Mouse (Mus musculus): ENCODE data around the gene Tmprss5.
A peak's percentile ranks its signal among the peaks of the same experiment; 100 is the strongest.

The Tmprss5 gene

DNA sequence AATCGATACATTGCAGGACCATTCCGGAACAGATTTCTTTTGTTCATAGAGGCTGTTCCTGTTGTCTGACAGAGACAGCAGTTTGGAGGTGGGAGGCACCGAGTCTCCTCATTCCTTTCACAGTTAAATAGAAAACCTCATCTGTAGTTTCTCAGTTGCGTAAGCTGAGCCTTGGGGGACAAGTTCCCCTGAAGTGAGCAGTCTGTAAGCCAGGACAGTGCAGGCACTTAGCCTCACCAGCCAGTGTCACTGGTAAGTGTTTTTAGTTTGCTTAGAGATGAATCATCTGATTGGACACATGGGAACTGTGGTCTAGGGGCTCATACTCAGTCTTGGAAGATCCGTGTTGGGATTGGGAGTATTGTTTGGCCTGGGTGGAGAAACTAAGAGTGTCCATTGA is at the start of gene Tmprss5:
TSS of gene Tmprss5 (plus strand) at position 154 of the 400 bp plus-strand sequence.
- no peak for DNase-seq (ENCODE audit: low spot score)

DNA sequence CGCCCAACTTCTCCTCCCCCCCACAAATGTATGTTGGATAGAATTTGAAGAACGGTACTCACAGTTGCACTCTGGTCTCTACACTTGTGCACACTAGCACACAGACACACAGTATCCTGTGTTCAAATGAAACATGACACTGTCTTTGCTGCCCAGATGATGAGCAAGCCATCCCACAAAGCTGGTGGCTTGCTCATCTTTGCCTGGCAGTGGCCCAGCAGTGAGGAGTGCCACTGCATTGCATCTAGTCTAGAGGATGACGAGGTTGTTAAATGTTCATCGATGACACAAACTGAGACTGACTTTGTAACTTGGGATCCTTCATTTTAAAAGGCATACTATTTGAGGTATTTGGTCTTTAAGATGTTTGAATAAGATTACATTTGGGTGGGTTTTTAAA is 46.3 kb upstream of the Tmprss5 start:
- no peak for DNase-seq (ENCODE audit: low spot score)

DNA sequence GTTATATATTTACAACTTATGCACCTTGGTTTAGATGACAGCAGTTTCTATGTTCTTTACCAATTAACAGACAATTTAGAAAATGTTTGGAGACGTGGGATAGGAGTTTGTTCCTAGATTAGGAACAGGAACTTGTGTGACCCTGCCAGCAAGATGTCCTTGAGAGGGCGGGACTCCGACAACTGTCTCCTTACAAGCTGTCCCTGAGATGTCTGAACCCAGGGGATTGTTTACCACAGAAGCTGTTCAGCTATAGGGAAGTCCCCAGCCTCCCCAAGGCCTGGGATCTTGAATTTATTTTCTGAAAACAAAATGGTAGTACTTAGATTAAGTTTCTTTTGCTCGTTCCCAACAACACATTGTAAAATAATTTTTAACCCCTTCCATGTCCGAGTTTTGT is 30.2 kb upstream of the Tmprss5 start:
- DNase-seq (ENCODE audit: low spot score) = peak; percentile 65

DNA sequence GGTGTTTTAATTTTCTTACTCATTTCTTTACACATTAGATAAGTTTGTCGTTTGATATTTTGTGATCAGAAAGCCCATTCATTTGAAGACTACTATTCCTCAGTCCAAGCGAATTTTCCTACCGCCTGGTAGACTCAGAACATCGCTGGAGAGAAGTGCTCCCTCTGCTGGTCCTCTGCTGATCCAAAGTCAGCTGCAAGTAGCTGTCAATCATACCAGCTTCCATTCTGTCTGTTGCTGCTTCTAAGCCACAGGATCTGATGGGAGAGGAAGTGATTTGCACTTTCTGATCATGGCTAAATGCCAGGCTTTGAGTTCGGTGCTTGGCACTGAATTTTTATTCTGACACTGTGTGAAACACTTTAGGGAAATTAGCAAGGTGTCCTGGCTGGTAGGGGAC is 29.7 kb upstream of the Tmprss5 start:
- DNase-seq (ENCODE audit: low spot score) = peak; percentile 19

DNA sequence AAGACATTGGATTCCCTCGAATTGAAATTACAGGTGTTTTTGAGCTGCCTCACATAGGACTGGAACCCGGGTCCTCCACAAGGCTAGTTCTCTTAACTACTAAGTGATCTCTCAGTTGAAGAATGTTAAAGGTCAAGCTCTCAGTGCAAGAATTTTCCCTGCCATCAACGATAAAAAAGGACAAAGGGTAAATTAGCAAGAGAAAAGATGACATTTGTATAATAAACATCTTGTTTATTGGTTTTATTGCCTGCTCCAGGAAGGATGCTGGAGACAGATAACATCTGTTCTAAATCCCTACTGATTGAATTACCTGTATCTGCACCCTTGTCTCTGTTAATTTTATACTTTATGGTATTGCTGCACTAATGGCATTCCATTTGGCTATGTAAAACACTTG is 27.0 kb upstream of the Tmprss5 start:
- no peak for DNase-seq (ENCODE audit: low spot score)

DNA sequence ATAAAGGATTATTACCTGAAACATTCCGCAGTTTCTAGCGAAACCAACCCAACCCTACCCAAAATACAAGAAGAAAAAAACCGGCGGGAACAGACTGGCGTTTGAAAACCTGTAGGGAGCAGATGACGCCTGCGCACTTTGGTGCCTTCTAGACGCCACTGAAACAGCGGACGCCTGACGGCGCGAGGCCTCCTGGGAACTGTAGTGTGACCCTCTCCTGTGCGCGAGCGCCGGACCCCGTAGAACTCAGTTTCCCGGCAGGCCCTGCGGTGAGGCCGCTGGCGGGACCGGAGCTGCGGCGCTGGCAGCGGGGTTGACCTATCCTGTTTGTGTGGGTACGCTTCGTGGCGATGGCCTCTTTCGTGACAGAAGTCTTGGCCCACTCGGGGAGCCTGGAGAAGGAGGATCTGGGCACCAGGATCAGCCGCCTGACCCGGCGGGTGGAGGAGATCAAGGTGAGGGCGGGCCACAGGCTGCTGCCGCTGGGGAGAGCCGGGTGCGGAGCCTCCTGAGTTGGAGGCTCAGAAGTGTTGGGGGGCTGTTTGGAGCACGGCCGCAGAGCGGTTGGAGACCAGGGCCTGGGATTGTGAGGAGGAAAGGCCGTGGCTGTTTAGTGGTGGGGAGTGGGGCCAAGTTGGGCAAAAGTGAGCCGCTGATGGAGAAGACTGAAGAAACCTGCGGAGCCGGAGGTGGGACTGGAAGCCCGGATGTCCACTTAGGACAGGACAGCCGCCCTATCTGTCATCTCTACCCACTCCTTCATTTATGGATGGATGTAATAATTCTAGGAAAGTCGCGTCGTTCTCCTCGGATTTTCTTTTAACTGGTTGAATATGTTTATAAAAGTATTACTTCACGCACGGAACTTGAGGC is 25.5 kb upstream of the Tmprss5 start, which contains the start of gene Zw10:
TSS of gene Zw10 (plus strand) at position 281 of the 873 bp plus-strand sequence.
- peak; percentile 90 for DNase-seq (ENCODE audit: low spot score)

DNA sequence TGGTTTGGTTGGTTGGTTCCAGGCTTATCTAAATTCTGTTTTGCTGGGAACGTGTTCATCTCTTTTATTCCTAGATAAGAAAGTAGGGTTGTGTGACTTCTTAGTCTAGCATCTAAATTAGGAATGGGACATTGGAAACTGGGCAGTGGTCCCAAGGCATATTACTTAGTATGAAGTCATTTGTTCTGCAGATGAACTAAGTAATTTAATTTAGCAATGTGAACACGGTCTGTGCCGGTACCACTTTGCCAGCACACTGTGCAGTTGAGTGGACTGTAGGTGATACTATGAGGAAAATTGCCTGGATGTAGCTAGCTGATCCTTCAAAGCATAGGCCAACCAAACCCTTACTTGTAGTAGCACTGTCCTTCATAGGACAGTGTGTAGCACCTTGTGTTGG is 4.2 kb upstream of the Tmprss5 start:
- DNase-seq (ENCODE audit: low spot score) = no peak

DNA sequence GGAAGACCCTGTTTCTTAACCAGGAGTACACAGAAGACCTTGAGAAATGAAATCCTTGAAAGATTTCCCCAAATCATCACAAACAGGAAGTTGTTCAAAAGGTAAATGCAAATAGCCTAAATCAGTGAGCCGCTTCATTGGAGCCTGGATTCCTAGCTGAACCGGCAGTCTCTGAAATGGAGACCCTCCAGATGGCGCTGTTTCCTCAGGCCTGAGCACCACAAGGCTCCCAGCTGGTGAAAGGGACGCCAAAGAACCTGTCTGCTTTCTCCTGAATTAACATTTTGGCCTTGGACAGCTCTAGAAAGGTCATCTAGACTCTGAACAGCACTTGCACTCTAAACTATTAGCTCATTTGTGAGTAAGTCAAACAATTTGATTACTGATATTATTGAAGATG is 501 bp downstream of the Tmprss5 start:
- peak; percentile 40 for DNase-seq (ENCODE audit: low spot score)

DNA sequence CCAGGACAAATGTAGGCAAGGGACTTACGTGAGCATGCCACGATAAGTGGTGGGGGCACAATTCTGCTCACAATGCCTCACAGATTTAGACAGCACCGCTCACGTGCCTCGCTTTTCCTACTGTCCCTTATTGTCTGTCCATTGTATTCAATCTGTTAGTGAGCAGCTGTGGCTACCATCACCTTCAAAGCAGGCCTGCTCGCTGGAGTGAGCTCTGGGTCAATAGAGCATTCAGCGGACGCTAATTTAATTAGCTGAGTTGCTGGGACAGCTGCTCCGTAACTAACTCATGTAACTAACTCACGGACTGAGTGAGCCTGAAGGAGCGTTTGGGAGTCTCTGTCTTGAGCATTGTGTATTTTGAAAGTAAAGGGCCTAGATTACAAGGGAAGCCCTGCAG is 6.3 kb downstream of the Tmprss5 start:
- no peak for DNase-seq (ENCODE audit: low spot score)

DNA sequence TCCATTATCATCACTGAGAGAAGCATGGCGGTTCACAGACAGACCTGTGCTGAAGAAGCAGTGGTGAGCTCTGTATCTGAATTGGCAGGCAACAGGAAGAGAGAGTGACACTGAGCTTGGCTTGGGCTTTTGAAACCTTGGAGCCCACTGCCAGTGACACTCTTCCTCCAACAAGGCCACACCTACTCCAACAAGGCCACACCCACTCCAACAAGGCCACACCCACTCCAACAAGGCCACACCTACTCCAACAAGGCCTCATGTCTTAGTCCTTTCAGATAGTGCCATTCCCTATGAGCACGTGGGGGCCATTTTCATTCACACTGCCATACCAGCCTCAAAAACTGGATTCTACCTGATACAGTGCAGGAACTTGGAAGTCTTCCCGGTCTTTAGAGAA is 17.8 kb downstream of the Tmprss5 start:
- no peak for DNase-seq (ENCODE audit: low spot score)

DNA sequence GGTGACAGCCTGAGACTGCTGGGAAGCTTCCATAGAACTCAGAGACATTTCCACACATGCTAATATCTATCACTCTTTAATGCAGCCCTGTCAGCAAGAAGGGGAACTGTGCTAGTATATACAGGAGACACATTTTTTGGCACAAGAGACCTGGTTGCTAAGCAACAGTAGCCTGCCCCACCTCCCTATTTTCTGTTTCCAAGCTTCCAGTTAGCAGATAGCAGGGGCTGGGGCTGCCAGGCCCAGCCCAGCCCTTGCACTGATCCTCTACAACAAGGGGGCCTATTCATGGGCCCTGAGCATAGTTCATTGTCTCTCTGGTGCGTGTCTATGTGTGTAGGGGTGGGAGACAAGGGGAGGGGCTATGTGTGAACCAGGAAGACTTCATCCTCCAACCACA is 21.3 kb downstream of the Tmprss5 start:
- DNase-seq (ENCODE audit: low spot score) = no peak

DNA sequence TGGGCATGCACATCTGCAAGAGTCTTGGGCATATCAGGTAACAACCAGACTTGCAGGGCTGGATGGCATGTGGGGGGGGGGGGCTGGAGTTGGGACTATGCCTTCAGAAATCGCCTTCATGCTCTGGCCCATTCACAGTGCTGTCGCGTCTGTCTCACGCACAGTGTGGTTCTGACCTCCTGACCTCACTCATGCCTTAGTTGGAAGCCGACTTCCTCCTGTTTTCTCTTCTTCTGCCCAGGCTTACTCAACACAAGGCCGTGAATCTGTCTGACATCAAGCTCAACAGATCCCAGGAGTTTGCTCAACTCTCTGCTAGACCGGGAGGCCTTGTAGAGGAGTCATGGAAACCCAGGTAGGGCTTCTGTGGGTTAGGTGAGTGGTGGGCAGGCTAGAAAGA is 28.0 kb downstream of the Tmprss5 start:
- DNase-seq (ENCODE audit: low spot score) = no peak

DNA sequence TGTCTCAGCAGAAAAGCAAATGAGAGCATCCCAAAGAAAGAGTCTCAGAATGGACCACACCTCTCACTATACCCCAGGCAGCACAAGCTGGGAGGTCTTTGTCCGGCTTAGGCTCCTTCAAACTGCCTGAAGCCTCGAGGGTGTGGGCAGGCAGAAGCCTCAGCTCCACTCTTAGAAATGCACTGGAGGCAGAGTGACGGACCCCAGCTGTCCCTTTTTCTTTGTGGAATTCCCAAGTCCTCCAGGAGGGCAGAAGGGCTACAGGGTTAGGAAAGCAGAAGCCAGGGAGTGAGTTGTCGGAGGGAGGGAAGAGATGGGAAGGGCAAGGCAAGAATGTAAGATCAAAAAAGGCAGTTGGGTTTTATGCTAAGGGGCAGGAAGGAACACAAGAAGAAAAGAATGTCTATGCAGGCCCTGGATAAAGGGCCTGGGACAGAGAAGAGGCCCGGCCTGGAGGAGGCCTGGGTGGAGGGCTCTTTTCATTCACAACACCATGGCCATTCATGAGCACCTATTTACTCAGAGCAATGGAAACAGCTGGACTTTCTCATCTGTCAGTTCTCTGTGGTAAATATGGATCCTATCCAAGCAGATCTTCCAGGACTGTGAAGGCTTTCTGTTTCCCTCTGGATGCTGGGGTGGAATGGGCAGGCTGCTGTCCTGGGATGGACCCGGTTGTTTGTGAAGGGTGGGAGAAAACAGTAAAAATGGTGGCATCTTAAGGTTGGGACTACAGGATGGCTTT is 29.6 kb downstream of the Tmprss5 start:
- no peak for DNase-seq (ENCODE audit: low spot score)

DNA sequence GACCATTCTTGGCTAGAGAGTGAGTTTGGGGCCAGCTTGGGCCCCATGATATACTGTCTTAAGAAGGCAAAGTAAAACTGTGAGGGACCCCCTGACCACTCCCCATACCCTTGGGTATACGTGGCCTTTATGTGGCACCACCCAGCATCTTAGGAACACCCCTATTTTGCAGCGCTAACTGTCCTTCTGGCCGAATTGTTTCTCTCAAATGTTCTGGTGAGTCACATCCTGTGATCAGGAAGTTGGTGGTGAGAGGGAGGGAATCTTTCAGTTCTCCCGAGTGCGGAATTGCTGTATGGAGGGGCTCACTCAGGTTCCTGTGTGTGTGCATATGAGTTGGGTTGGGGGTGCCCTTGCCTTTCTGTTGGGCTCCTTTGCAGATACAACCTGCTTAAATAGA is 30.2 kb downstream of the Tmprss5 start:
- DNase-seq (ENCODE audit: low spot score) = no peak

DNA sequence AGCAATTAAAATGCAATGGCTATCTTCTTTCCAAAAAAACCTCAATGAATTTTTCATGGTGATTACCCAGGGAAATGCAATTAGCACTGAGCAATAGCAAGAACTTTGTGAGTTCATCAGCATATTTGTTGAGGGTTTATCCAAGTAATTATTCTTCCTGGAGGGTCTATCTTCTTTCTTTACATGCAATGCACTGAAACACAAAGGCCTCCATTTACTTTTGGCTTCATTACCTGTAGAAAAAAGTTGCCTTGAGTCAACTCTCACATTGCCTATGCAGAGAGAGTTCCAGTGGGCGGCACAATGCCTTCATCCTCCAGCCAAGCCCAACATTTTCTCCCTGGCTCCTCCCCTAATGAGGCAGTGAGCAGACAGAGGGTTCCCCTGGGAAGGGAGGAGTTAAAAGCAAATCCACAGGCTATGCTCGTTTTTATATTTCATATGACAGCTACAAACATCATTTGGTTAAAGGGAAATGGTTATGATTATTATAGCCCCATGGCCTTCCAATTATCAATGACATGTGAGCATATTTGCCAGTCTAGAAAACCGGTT is 37.3 kb downstream of the Tmprss5 start:
- no peak for DNase-seq (ENCODE audit: low spot score)

DNA sequence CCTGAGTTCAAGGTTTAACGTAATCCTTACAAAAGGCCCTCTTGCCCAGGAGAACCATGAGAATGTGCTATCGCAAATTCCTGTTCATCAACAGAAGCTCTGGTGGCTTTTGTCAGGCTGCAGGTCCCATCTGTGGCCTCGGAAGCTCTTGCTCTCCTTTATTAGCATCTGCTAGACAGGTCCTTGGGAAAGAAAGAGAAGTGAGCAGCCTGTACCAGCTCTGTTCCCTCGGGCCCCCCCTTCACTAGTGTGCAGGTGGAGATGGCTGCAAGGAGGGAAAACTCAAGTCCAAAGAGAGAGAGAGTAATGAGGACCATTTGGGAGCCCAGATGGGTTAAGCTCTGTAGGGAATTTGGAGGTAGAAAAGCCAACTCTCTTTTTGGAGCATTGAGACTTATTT is 38.7 kb downstream of the Tmprss5 start:
- DNase-seq (ENCODE audit: low spot score) = no peak

DNA sequence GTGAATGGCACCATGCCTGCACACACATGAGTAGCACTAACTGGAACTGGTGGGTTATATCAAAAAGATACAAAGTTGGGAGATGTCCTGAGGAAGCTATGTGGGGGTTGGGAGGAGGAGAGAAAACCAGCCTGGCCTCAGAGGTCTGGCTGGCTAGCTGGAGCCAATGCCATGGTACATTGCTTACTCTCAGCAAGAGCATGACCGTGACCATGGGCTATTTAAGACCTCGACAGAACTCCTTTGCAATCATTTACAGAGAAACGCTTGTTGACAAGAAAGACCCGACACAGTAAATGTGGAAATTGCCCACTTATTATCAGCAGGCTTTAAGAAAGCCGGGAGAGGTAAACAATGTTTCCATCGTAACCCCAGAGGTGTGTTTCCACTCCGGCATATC is 44.6 kb downstream of the Tmprss5 start:
- DNase-seq (ENCODE audit: low spot score) = no peak

DNA sequence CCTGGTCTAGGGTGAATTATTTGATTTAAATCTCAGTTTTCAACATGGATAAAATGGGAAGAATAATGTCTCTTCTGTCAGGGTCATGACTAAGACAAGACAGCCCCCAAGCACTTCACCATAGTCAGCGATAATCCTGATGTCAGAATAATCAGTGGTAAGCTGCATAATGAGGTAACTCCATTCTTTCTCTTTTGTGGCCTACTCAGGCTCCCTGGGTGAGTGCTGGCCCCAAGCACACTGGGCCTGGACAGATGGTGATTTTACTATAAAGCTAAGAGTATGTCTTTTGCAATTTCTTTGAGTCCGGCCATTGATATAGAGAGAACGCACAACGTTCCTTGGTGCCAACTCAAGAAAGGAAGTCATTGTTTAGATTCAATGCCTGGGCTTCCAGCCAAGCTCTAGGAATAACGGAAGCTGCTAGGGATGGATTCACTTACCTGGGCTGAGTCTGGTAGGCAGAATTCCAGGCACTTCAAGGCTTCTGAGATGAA is 49.5 kb downstream of the Tmprss5 start:
- no peak for DNase-seq (ENCODE audit: low spot score)

DNA sequence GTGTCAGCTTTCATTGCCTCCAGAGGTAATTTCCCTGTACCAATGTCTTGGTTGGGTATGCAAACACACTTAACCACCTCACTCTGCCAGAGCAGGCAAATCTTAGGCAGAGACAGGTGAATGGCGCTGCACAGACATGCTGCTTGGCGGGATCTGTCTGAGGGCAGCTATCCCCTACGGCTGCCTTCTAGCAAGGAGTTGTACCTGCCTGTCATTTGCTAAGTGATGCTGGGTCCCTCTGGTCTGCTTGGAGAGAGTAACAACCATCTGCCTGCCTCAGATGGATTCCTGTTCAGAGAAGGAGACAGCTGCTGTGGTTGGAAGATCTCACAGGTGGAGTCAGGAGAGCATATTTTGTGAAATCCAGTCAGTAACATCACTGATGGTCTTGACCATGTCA is 62.8 kb downstream of the Tmprss5 start:
- DNase-seq (ENCODE audit: low spot score) = no peak

DNA sequence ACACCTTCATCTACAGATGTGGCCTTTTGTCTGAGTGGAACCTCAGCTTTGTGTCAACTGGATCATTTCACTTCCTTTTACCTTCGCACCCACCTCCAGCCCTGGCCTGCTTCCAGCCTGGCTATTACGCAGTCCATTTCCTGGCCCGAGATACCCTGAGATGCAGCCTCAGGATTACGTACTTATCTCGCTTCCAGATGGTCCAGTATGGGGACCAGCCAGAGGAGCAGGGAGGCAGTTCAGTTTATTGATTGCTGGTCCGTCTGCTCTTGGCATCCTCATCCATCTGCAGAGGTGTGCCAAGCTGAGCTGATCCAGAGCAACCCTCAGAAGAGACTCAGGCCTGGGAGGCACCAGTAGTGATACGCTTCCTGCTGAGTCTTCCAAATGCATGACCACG is 64.7 kb downstream of the Tmprss5 start:
- DNase-seq (ENCODE audit: low spot score) = no peak

DNA sequence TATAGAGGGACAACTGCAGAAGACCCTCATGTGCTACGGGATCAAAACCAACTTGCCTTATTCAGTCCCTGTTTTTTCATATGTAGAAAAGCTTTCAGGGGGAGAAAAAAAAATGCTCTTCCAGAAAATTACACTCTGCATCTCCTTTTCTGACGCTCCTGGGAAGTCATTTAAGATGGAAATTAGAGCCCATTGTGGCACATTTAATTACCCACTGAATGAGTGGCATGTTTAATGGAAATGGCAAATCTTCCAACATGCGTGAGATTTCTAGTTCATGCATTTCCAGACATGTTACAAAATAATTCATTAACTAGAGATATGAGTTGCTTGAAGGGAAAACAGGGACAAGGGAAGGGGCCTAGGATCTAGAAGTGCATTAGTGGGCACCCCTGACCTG is 66.0 kb downstream of the Tmprss5 start:
- no peak for DNase-seq (ENCODE audit: low spot score)

Measured in ovary, adult 18-20 months (tissue).